In genomic region chr19:28051571-28051970, GRCm38 (mm10) we compare ENCODE assay signal across 29 mouse cellular contexts.
"Had no signal": no experiment of that assay in that cellular context is flagged by ENCODE, and none has a peak within 500 bp of the region (broad histone marks: within the 10 kb centered on the region; RNA-seq: fewer than 3 reads in every experiment).

No protein-coding gene starts in this region.

- H3K27me3 ChIP-seq: heart, embryonic 12.5 days; heart, embryonic 13.5 days; heart, embryonic 15.5 days; hindbrain, embryonic 12.5 days; hindbrain, embryonic 13.5 days; hindbrain, embryonic 15.5 days; intestine, embryonic 15.5 days; kidney, embryonic 15.5 days had no signal

- DNase-seq: heart, postnatal 10 days; heart, postnatal 14 days; heart, postnatal 36 days; heart, postnatal 4 days; kidney, adult 11 months; kidney, adult 18-20 months; kidney, adult 2 months; kidney, adult 8-10 months; kidney, adult 9 months; kidney, postnatal 10 days; kidney, postnatal 14 days; kidney, postnatal 25 days; kidney, postnatal 36 days; kidney, postnatal 4 days; layer of hippocampus, adult 9-11 months; layer of hippocampus, postnatal 36 days had no signal

- ATAC-seq: hindbrain, embryonic 16.5 days; hindbrain, postnatal 0 days; inflammation-experienced regulatory T-cells, adult 6 months; intestine, embryonic 15.5 days; intestine, embryonic 16.5 days; intestine, postnatal 0 days had no signal
